8 mouse cellular contexts compared by ENCODE assay signal in genomic region chr17:25698446-25698845, GRCm38 (mm10). TPM values are rescaled to one million over a fixed set of nuclear protein-coding genes. Genes with fewer than 3 reads are reported as not detected.
A peak's percentile ranks its signal among the peaks of the same experiment; 100 is the strongest.
DNase-seq lines count a peak whose midpoint lies in the region.
"Had no signal": no experiment of that assay in that cellular context is flagged by ENCODE, and none has a peak within 500 bp of the region (broad histone marks: within the 10 kb centered on the region; RNA-seq: fewer than 3 reads in every experiment).

No protein-coding gene starts in this region.

- H3K4me3 ChIP-seq in heart, embryonic 10.5 days: no peak overlapping the region
- H3K4me3 ChIP-seq: limb, embryonic 13.5 days had no signal

- WGBS in heart, embryonic 10.5 days: 13% methylated on average over 7 of the region's 7 CpGs

- peak; percentile 74 for DNase-seq in ES-CJ7 (ENCODE audit: low read depth, low spot score)
- DNase-seq in adrenal gland, postnatal 14 days: peak; percentile 81
- DNase-seq in embryo, embryonic 11.5 days (ENCODE audit: low read depth, low spot score): peak; percentile 72
- peak; percentile 87 for DNase-seq in heart, embryonic 10.5 days (ENCODE audit: low spot score)
- peak; percentile 47 to 92 for DNase-seq in layer of hippocampus, adult 18-20 months (ENCODE audit: low spot score in 2 of 2)
- peak; percentile 81 for DNase-seq in lung, postnatal 10 days
- peak; percentile 52 to 67 for DNase-seq in right cerebral cortex, postnatal 36 days (ENCODE audit: low spot score in 2 of 2)

- no peaks in the 10 kb centered on the region for H3K36me3 ChIP-seq in heart, embryonic 10.5 days
- H3K36me3 ChIP-seq: limb, embryonic 13.5 days had no signal

- no peak overlapping the region for H3K27ac ChIP-seq in heart, embryonic 10.5 days
- H3K27ac ChIP-seq: limb, embryonic 13.5 days had no signal

- no peaks in the 10 kb centered on the region for H3K9me3 ChIP-seq in heart, embryonic 10.5 days
- H3K9me3 ChIP-seq: limb, embryonic 13.5 days had no signal

- no peaks in the 10 kb centered on the region for H3K4me1 ChIP-seq in heart, embryonic 10.5 days

- peaks cover 15% of the 10 kb centered on the region for H3K27me3 ChIP-seq in heart, embryonic 10.5 days (ENCODE audit: insufficient read depth, poor library complexity, severe bottlenecking)
- H3K27me3 ChIP-seq: limb, embryonic 13.5 days had no signal

RNA-seq across cellular contexts. Expression of gene Gng13, which starts 18.5 kb away (rescaled TPM):
- total RNA-seq in adrenal gland, postnatal 14 days (2021): not detected in 2 replicates
- 2.2 and 4.6 TPM in 2 replicates for polyA plus RNA-seq in heart, embryonic 10.5 days (2016; fragmentation: Nextera tagmentation; extraction: Ambion mirVana)
- 100 to 1,000 TPM; 130 to 131 TPM for total RNA-seq in layer of hippocampus, adult 18-20 months (2021)

RNA-seq across cellular contexts. Expression of gene Chtf18, which starts 28.8 kb away (rescaled TPM):
- total RNA-seq in adrenal gland, postnatal 14 days (2021): 4.4 and 5.0 TPM in 2 replicates
- polyA plus RNA-seq in heart, embryonic 10.5 days (2016; fragmentation: Nextera tagmentation; extraction: Ambion mirVana): 34.5 and 46.4 TPM in 2 replicates
- 1 to 10 TPM; 1.5 to 1.8 TPM for total RNA-seq in layer of hippocampus, adult 18-20 months (2021)

RNA-seq across cellular contexts. Expression of gene Rpusd1, which starts 29.0 kb away (rescaled TPM):
- 9.9 and 10.7 TPM in 2 replicates for total RNA-seq in adrenal gland, postnatal 14 days (2021)
- polyA plus RNA-seq in heart, embryonic 10.5 days (2016; fragmentation: Nextera tagmentation; extraction: Ambion mirVana): 18.1 and 19.8 TPM in 2 replicates
- total RNA-seq in layer of hippocampus, adult 18-20 months (2021): 10 to 100 TPM; 63.5 to 64.1 TPM

RNA-seq across cellular contexts. Expression of gene Mslnl, which starts 37.4 kb away (rescaled TPM):
- total RNA-seq in adrenal gland, postnatal 14 days (2021): not detected in 2 replicates
- polyA plus RNA-seq in heart, embryonic 10.5 days (2016; fragmentation: Nextera tagmentation; extraction: Ambion mirVana): not detected in 2 replicates
- under 1 TPM in 1 of 2 experiments, not detected in 1; 0.13 TPM for total RNA-seq in layer of hippocampus, adult 18-20 months (2021)
- polyA plus RNA-seq: limb, embryonic 13.5 days had no signal

RNA-seq across cellular contexts. Expression of gene Msln, which starts 55.7 kb away (rescaled TPM):
- 13.0 and 14.3 TPM in 2 replicates for total RNA-seq in adrenal gland, postnatal 14 days (2021)
- polyA plus RNA-seq in heart, embryonic 10.5 days (2016; fragmentation: Nextera tagmentation; extraction: Ambion mirVana): 0.98 and 2.8 TPM in 2 replicates
- 1 to 10 TPM in 1 of 2 experiments, under 1 TPM in 1; 0.46 to 1.2 TPM for total RNA-seq in layer of hippocampus, adult 18-20 months (2021)
- polyA plus RNA-seq: limb, embryonic 13.5 days had no signal

Comparison
In these comparisons a context has a peak if more than half of its experiments do, and no peak if none do; other contexts are left out.
1. RNA of gene Gng13, which starts 18.5 kb away (total RNA-seq): 130 to 131 TPM in layer of hippocampus, adult 18-20 months; not detected in adrenal gland, postnatal 14 days; every median in the first group is over 10 times any median in the second.
2. Peak in every context shown above with its lines, with median percentiles within 50 percentile points of each other: DNase-seq.